Mouse (Mus musculus) effector memory CD4-positive, alpha-beta T cell, adult 7 months (primary cell): ENCODE data around the gene Gm20715. TPM values are rescaled to one million over a fixed set of nuclear protein-coding genes. Genes with fewer than 3 reads are reported as not detected.

Experiments
- polyA plus RNA-seq: library from polyadenylated mRNA; unstranded; fragments of 100-300 nt; shearing (Covaris generic); gene quantifications from one replicate; pipeline ENCODE4 v1.2.1, GENCODE M21; 2017

Gene Gm20715
- not detected for polyA plus RNA-seq

GRCm38 (mm10) chr7:6410043-6410442, at the start of gene Gm20715:
TSS of gene Gm20715 (plus strand) at chr7:6410277.

GRCm38 (mm10) chr7:6363047-6363488, 47.0 kb upstream of the Gm20715 start, which contains the start of gene Zfp78:
TSS of gene Zfp78 (plus strand) at chr7:6363280.

GRCm38 (mm10) chr7:6383044-6383455, 27.0 kb upstream of the Gm20715 start, which contains the start of gene Zfp28:
TSS of gene Zfp28 (plus strand) at chr7:6383295.

GRCm38 (mm10) chr7:6397996-6398975, 11.8 kb upstream of the Gm20715 start, which contains the start of gene Smim17:
TSS of gene Smim17 (plus strand) at chr7:6398715.

GRCm38 (mm10) chr7:6438388-6438787, 28.3 kb downstream of the Gm20715 start, which contains the start of gene Olfr1344:
TSS of gene Olfr1344 (plus strand) at chr7:6438688.

DNA sequence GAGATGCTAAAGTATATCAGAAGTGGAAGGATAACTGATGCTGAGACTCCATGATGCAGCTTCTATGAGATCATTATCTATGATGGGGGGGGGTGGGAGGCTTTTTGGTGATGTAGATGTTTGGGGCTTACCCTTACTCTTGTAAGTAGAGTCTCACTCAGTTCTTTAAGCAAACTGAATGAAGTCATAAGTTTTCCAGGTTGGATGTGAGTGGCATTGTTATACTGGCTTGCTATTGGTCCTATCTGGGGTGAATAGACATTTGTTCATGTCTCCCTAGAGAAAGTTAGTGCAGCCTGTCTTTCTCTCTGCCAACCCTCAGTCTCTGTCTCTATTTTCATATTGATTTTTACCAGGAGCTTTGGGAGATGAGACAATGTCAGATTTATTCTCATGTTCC, 45.8 kb downstream of the Gm20715 start, which contains the start of gene Olfr1336:
TSS of gene Olfr1336 (plus strand) at position 301 of the 400 bp plus-strand sequence.

GRCm38 (mm10) chr7:6466951-6467350, 56.9 kb downstream of the Gm20715 start, which contains the start of gene Olfr1346:
TSS of gene Olfr1346 (plus strand) at chr7:6467101.

DNA sequence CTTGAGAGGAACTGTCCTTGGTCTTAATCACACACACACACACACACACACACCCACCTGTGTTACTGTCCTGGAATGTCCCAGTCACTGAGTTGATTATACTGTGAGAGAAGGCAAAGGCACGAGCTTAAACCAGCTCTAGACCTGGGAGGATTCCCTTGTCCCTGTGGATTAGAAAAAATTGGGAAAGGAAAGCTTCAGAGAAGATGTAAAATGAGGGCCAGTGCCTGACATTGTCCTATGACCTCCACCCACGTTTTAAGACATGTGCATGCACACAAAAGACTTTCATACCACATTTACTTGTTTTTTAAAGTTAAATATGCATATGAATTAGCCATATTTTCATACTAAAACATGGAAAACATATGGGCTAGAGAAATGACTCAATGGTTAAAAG, 76.8 kb downstream of the Gm20715 start, which contains the start of gene Olfr5:
TSS of gene Olfr5 (minus strand) at position 101 of the 400 bp plus-strand sequence.

Other genes starting within 250 kb of the Gm20715 start
- 29.0 TPM for gene Zfp444, start 238.1 kb upstream of the Gm20715 start, polyA plus RNA-seq
- not detected for gene Galp, start 213.2 kb upstream of the Gm20715 start, polyA plus RNA-seq
- gene Zscan5b, start 188.0 kb upstream of the Gm20715 start, polyA plus RNA-seq, result 0.35 TPM
- not detected for gene Epp13, start 157.6 kb upstream of the Gm20715 start, polyA plus RNA-seq
- 8.4 TPM for gene Zfp667, start 123.7 kb upstream of the Gm20715 start, polyA plus RNA-seq
- gene Zfp583, start 79.0 kb upstream of the Gm20715 start, polyA plus RNA-seq, result 0.22 TPM
- 0.89 TPM for gene Gm3854, start 66.5 kb upstream of the Gm20715 start, polyA plus RNA-seq
- 1.9 TPM for gene Zfp78, start 47.0 kb upstream of the Gm20715 start, polyA plus RNA-seq
- 5.9 TPM for gene Zfp28, start 27.0 kb upstream of the Gm20715 start, polyA plus RNA-seq
- gene Smim17, start 11.6 kb upstream of the Gm20715 start, polyA plus RNA-seq, result 0.61 TPM
- not detected for gene Olfr1344, start 28.4 kb downstream of the Gm20715 start, polyA plus RNA-seq
- 0.05 TPM for gene Olfr1336, start 45.9 kb downstream of the Gm20715 start, polyA plus RNA-seq
- gene Olfr1346, start 56.8 kb downstream of the Gm20715 start, polyA plus RNA-seq, result 0.35 TPM
- not detected for gene Olfr5, start 76.7 kb downstream of the Gm20715 start, polyA plus RNA-seq
- gene Olfr1347, start 89.5 kb downstream of the Gm20715 start, polyA plus RNA-seq, result not detected
- gene Olfr1348, start 98.5 kb downstream of the Gm20715 start, polyA plus RNA-seq, result not detected
- not detected for gene Olfr1349, start 112.7 kb downstream of the Gm20715 start, polyA plus RNA-seq
- gene Olfr1350, start 154.6 kb downstream of the Gm20715 start, polyA plus RNA-seq, result 0.24 TPM